Mouse (Mus musculus): ENCODE data around the gene Serpinb9b. TPM values are rescaled to one million over a fixed set of nuclear protein-coding genes. Genes with fewer than 3 reads are reported as not detected.

Gene Serpinb9b
- 0.13 TPM in 1 of 2 replicates, not detected in the other for polyA plus RNA-seq (2015; fragmentation: Nextera tagmentation; extraction: Ambion mirVana)

- Histone ChIP-seq H3K4me2 (no peak within 1 kb of the TSS), H3K27me3 (replicated peaks) (no peaks in the 10 kb centered on the region), H3K9ac (no peak within 1 kb of the TSS), H3K4me3 (replicated peaks) (no peak within 1 kb of the TSS), H3K9me3 (no peaks in the 10 kb centered on the region), H3K4me1 (no peaks in the 10 kb centered on the region), H3K36me3 (no peaks in the 10 kb centered on the region), H3K27ac (no peak within 1 kb of the TSS)
- WGBS, result 72% methylated on average over 2 of the region's 2 CpGs
- ATAC-seq (ENCODE audit: insufficient read depth, low FRiP score, low read depth), result no peak
Observed at GRCm38 (mm10) chr13:33027244-33027643, at the start of gene Serpinb9b. Gene Serpinb9b (plus strand): TSS chr13:33027416.

- ATAC-seq (ENCODE audit: insufficient read depth, low FRiP score, low read depth), result no peak
Observed at GRCm38 (mm10) chr13:32982556-32983042, 44.6 kb upstream of the Serpinb9b start.

GRCm38 (mm10) chr13:32986256-32986655 lies 41.0 kb upstream of the Serpinb9b start:
- no peaks in the 10 kb centered on the region for H3K27me3 ChIP-seq (replicated peaks)
- H3K4me2 ChIP-seq, result no peak overlapping the region
- H3K4me3 ChIP-seq (replicated peaks), result no peak overlapping the region
- no peak for ATAC-seq (ENCODE audit: insufficient read depth, low FRiP score, low read depth)
- no peaks in the 10 kb centered on the region for H3K9me3 ChIP-seq
- H3K4me1 ChIP-seq, result no peaks in the 10 kb centered on the region
- H3K36me3 ChIP-seq, result no peaks in the 10 kb centered on the region
- no peak overlapping the region for H3K9ac ChIP-seq
- no peak overlapping the region for H3K27ac ChIP-seq

More at GRCm38 (mm10) chr13:32982556-32983042, 44.6 kb upstream of the Serpinb9b start:
- Histone ChIP-seq H3K4me1 (no peaks in the 10 kb centered on the region), H3K4me2 (no peak overlapping the region), H3K36me3 (no peaks in the 10 kb centered on the region), H3K9ac (no peak overlapping the region), H3K27me3 (replicated peaks) (no peaks in the 10 kb centered on the region), H3K9me3 (no peaks in the 10 kb centered on the region), H3K27ac (no peak overlapping the region), H3K4me3 (replicated peaks) (no peak overlapping the region)
- 85% methylated on average over 4 of the region's 4 CpGs for WGBS

- Histone ChIP-seq H3K9ac (no peak overlapping the region), H3K36me3 (no peaks in the 10 kb centered on the region), H3K27me3 (replicated peaks) (no peaks in the 10 kb centered on the region), H3K4me2 (no peak overlapping the region), H3K4me3 (replicated peaks) (no peak overlapping the region), H3K9me3 (no peaks in the 10 kb centered on the region), H3K4me1 (0 out of 2 replicates have a peak, but pooled peaks cover 2% of the 10 kb centered on the region), H3K27ac (no peak overlapping the region)
- WGBS, result 51% methylated on average over 10 of the region's 10 CpGs
- ATAC-seq (ENCODE audit: insufficient read depth, low FRiP score, low read depth), result peak; percentile 94
Observed at GRCm38 (mm10) chr13:32993152-32993893, 33.9 kb upstream of the Serpinb9b start.

GRCm38 (mm10) chr13:32993894-32994242 lies 33.3 kb upstream of the Serpinb9b start:
- H3K9ac ChIP-seq, result no peak overlapping the region
- 0 out of 2 replicates have a peak, but pooled peaks cover 2% of the 10 kb centered on the region for H3K4me1 ChIP-seq
- no peaks in the 10 kb centered on the region for H3K9me3 ChIP-seq
- H3K27me3 ChIP-seq (replicated peaks), result no peaks in the 10 kb centered on the region
- no peak overlapping the region for H3K4me2 ChIP-seq
- 77% methylated on average over 2 of the region's 2 CpGs for WGBS
- H3K27ac ChIP-seq, result no peak overlapping the region
- ATAC-seq (ENCODE audit: insufficient read depth, low FRiP score, low read depth), result no peak
- no peaks in the 10 kb centered on the region for H3K36me3 ChIP-seq
- no peak overlapping the region for H3K4me3 ChIP-seq (replicated peaks)

- H3K9me3 ChIP-seq, result no peaks in the 10 kb centered on the region
- H3K27ac ChIP-seq, result no peak overlapping the region
Observed at GRCm38 (mm10) chr13:32995051-32995450, 32.2 kb upstream of the Serpinb9b start.

GRCm38 (mm10) chr13:33001341-33001740 lies 25.9 kb upstream of the Serpinb9b start:
- H3K27me3 ChIP-seq (replicated peaks), result no peaks in the 10 kb centered on the region
- no peak overlapping the region for H3K27ac ChIP-seq
- H3K36me3 ChIP-seq, result no peaks in the 10 kb centered on the region
- H3K4me1 ChIP-seq, result peaks cover 6% of the 10 kb centered on the region
- no peaks in the 10 kb centered on the region for H3K9me3 ChIP-seq
- H3K4me3 ChIP-seq (replicated peaks), result no peak overlapping the region
- ATAC-seq (ENCODE audit: insufficient read depth, low FRiP score, low read depth), result no peak
- H3K4me2 ChIP-seq, result no peak overlapping the region
- 88% methylated on average over 5 of the region's 5 CpGs for WGBS
- H3K9ac ChIP-seq, result no peak overlapping the region

More at GRCm38 (mm10) chr13:32995051-32995450, 32.2 kb upstream of the Serpinb9b start:
- 64% methylated on average over 4 of the region's 4 CpGs for WGBS
- no peak overlapping the region for H3K9ac ChIP-seq
- ATAC-seq (ENCODE audit: insufficient read depth, low FRiP score, low read depth), result no peak
- H3K27me3 ChIP-seq (replicated peaks), result no peaks in the 10 kb centered on the region
- H3K4me3 ChIP-seq (replicated peaks), result no peak overlapping the region
- H3K36me3 ChIP-seq, result no peaks in the 10 kb centered on the region
- H3K4me1 ChIP-seq, result 0 out of 2 replicates have a peak, but pooled peaks cover 2% of the 10 kb centered on the region
- no peak overlapping the region for H3K4me2 ChIP-seq

GRCm38 (mm10) chr13:33002950-33003349 lies 24.3 kb upstream of the Serpinb9b start, which contains the start of gene Serpinb9:
Gene Serpinb9 (plus strand): TSS chr13:33003250.
- no peak for ATAC-seq (ENCODE audit: insufficient read depth, low FRiP score, low read depth)
- no peaks in the 10 kb centered on the region for H3K9me3 ChIP-seq
- no peaks in the 10 kb centered on the region for H3K27me3 ChIP-seq (replicated peaks)
- no peak within 1 kb of the TSS for H3K9ac ChIP-seq
- H3K4me3 ChIP-seq (replicated peaks), result peak within 1 kb of the TSS; percentile 40
- no peaks in the 10 kb centered on the region for H3K36me3 ChIP-seq
- WGBS, result 90% methylated on average over 3 of the region's 3 CpGs
- peaks cover 6% of the 10 kb centered on the region for H3K4me1 ChIP-seq
- H3K27ac ChIP-seq, result peak within 1 kb of the TSS; percentile 87
- peak within 1 kb of the TSS; percentile 56 for H3K4me2 ChIP-seq

- ATAC-seq (ENCODE audit: insufficient read depth, low FRiP score, low read depth), result no peak; the same call in 1 of the 2 replicates
- peak overlapping the region; percentile 40 for H3K4me3 ChIP-seq (replicated peaks)
- peak overlapping the region; percentile 56 for H3K4me2 ChIP-seq
- H3K9ac ChIP-seq, result no peak overlapping the region
- peaks cover 6% of the 10 kb centered on the region for H3K4me1 ChIP-seq
- peak overlapping the region; percentile 87 for H3K27ac ChIP-seq
- no peaks in the 10 kb centered on the region for H3K9me3 ChIP-seq
- H3K36me3 ChIP-seq, result no peaks in the 10 kb centered on the region
- WGBS, result 46% methylated on average over 9 of the region's 9 CpGs
- H3K27me3 ChIP-seq (replicated peaks), result no peaks in the 10 kb centered on the region
Observed at GRCm38 (mm10) chr13:33003523-33004413, 23.4 kb upstream of the Serpinb9b start.

- 10% methylated on average over 12 of the region's 12 CpGs for whole genome bisulfite sequencing
- Histone ChIP-seq H3K4me1 (peaks cover 6% of the 10 kb centered on the region), H3K9ac (0 out of 2 replicates have a peak overlapping the region, but pooled peaks have one; percentile 16), H3K4me2 (peak overlapping the region; percentile 56), H3K27me3 (replicated peaks) (no peaks in the 10 kb centered on the region), H3K36me3 (no peaks in the 10 kb centered on the region), H3K9me3 (no peaks in the 10 kb centered on the region), H3K4me3 (replicated peaks) (peak overlapping the region; percentile 40), H3K27ac (peak overlapping the region; percentile 87)
- ATAC-seq (ENCODE audit: insufficient read depth, low FRiP score, low read depth), result peak; percentile 93
Observed at GRCm38 (mm10) chr13:33004414-33005105, 22.7 kb upstream of the Serpinb9b start.

GRCm38 (mm10) chr13:33005501-33006075 lies 21.6 kb upstream of the Serpinb9b start:
- 60% methylated on average over 2 of the region's 2 CpGs for WGBS
- Histone ChIP-seq H3K9me3 (no peaks in the 10 kb centered on the region), H3K9ac (no peak overlapping the region), H3K27ac (no peak overlapping the region), H3K27me3 (replicated peaks) (no peaks in the 10 kb centered on the region), H3K4me1 (peaks cover 6% of the 10 kb centered on the region), H3K36me3 (no peaks in the 10 kb centered on the region), H3K4me2 (peak overlapping the region; percentile 56; the same call in 1 of the 2 replicates), H3K4me3 (replicated peaks) (no peak overlapping the region)
- ATAC-seq (ENCODE audit: insufficient read depth, low FRiP score, low read depth), result no peak
